Comparison of ENCODE assay signal across 28 mouse cellular contexts in genomic region chr10:63142660-63143059, GRCm38 (mm10). TPM values are rescaled to one million over a fixed set of nuclear protein-coding genes. Genes with fewer than 3 reads are reported as not detected.
DNase-seq lines count a peak whose midpoint lies in the region; ATAC-seq and TF ChIP-seq lines count a peak whose summit lies in the region.
"Had no signal": no experiment of that assay in that cellular context is flagged by ENCODE, and none has a peak within 500 bp of the region (broad histone marks: within the 10 kb centered on the region; RNA-seq: fewer than 3 reads in every experiment).

No protein-coding gene starts in this region.

- H3K9me3 ChIP-seq in intestine, embryonic 15.5 days = no peaks in the 10 kb centered on the region
- no peaks in the 10 kb centered on the region for H3K9me3 ChIP-seq in intestine, postnatal 0 days (ENCODE audit: control insufficient read depth)
- no peaks in the 10 kb centered on the region for H3K9me3 ChIP-seq in midbrain, embryonic 15.5 days
- no peaks in the 10 kb centered on the region for H3K9me3 ChIP-seq in hindbrain, embryonic 10.5 days
- H3K9me3 ChIP-seq: embryonic facial prominence, embryonic 10.5 days; forebrain, embryonic 15.5 days; heart, embryonic 15.5 days; hindbrain, embryonic 15.5 days; limb, embryonic 13.5 days; liver, embryonic 12.5 days; midbrain, embryonic 12.5 days; neural tube, embryonic 13.5 days had no signal

- no peaks in the 10 kb centered on the region for H3K4me1 ChIP-seq in intestine, embryonic 15.5 days (replicated peaks)
- no peaks in the 10 kb centered on the region for H3K4me1 ChIP-seq in intestine, postnatal 0 days (replicated peaks; ENCODE audit: control insufficient read depth, insufficient read depth, low read length)
- H3K4me1 ChIP-seq in testis, adult 2 months (ENCODE audit: control insufficient read depth, insufficient read depth, low read length) = no peaks in the 10 kb centered on the region
- no peaks in the 10 kb centered on the region for H3K4me1 ChIP-seq in midbrain, embryonic 15.5 days
- H3K4me1 ChIP-seq in hindbrain, embryonic 10.5 days (replicated peaks) = no peaks in the 10 kb centered on the region
- H3K4me1 ChIP-seq: embryonic facial prominence, embryonic 10.5 days; forebrain, embryonic 15.5 days; heart, embryonic 15.5 days; hindbrain, embryonic 15.5 days; limb, embryonic 13.5 days; liver, embryonic 12.5 days; midbrain, embryonic 12.5 days; neural tube, embryonic 13.5 days had no signal

- TF ChIP-seq POLR2A in testis, adult 2 months (IDR thresholded peaks at IDR 0.05; ENCODE audit: control insufficient read depth, low read depth, low read length) = no peak

- no peak overlapping the region for H3K4me2 ChIP-seq in intestine, embryonic 15.5 days (replicated peaks)
- no peak overlapping the region for H3K4me2 ChIP-seq in intestine, postnatal 0 days (replicated peaks; ENCODE audit: low read depth)
- H3K4me2 ChIP-seq in midbrain, embryonic 15.5 days = no peak overlapping the region
- H3K4me2 ChIP-seq: forebrain, embryonic 15.5 days; heart, embryonic 15.5 days; hindbrain, embryonic 15.5 days; limb, embryonic 13.5 days; liver, embryonic 12.5 days; midbrain, embryonic 12.5 days; neural tube, embryonic 13.5 days had no signal

- H3K36me3 ChIP-seq in intestine, embryonic 15.5 days = no peaks in the 10 kb centered on the region
- no peaks in the 10 kb centered on the region for H3K36me3 ChIP-seq in intestine, postnatal 0 days (ENCODE audit: control insufficient read depth, insufficient read depth)
- H3K36me3 ChIP-seq in testis, adult 2 months (ENCODE audit: control insufficient read depth, insufficient read depth, low read length) = no peaks in the 10 kb centered on the region
- H3K36me3 ChIP-seq in midbrain, embryonic 15.5 days (replicated peaks) = no peaks in the 10 kb centered on the region
- H3K36me3 ChIP-seq in hindbrain, embryonic 10.5 days = no peaks in the 10 kb centered on the region
- H3K36me3 ChIP-seq: embryonic facial prominence, embryonic 10.5 days; forebrain, embryonic 15.5 days; hindbrain, embryonic 15.5 days; limb, embryonic 13.5 days; liver, embryonic 12.5 days; midbrain, embryonic 12.5 days; neural tube, embryonic 13.5 days had no signal

- H3K4me3 ChIP-seq in intestine, embryonic 15.5 days (replicated peaks) = no peak overlapping the region
- no peak overlapping the region for H3K4me3 ChIP-seq in intestine, postnatal 0 days (ENCODE audit: low read depth, low read length)
- no peak overlapping the region for H3K4me3 ChIP-seq in testis, adult 2 months (ENCODE audit: control insufficient read depth, low read depth, low read length)
- no peak overlapping the region for H3K4me3 ChIP-seq in midbrain, embryonic 15.5 days
- H3K4me3 ChIP-seq in hindbrain, embryonic 10.5 days = no peak overlapping the region
- H3K4me3 ChIP-seq: embryonic facial prominence, embryonic 10.5 days; forebrain, embryonic 15.5 days; heart, adult 2 months; heart, embryonic 15.5 days; hindbrain, embryonic 15.5 days; limb, embryonic 13.5 days; liver, embryonic 12.5 days; midbrain, embryonic 12.5 days; neural tube, embryonic 13.5 days had no signal

- no peaks in the 10 kb centered on the region for H3K27me3 ChIP-seq in intestine, embryonic 15.5 days (replicated peaks)
- no peaks in the 10 kb centered on the region for H3K27me3 ChIP-seq in intestine, postnatal 0 days (replicated peaks; ENCODE audit: control insufficient read depth, insufficient read depth, low read length)
- H3K27me3 ChIP-seq in testis, adult 2 months (ENCODE audit: control insufficient read depth, insufficient read depth, low read length) = no peaks in the 10 kb centered on the region
- H3K27me3 ChIP-seq in midbrain, embryonic 15.5 days (replicated peaks) = no peaks in the 10 kb centered on the region
- H3K27me3 ChIP-seq in hindbrain, embryonic 10.5 days (ENCODE audit: insufficient read depth, poor library complexity, severe bottlenecking) = no peaks in the 10 kb centered on the region
- H3K27me3 ChIP-seq: forebrain, embryonic 15.5 days; heart, embryonic 15.5 days; hindbrain, embryonic 15.5 days; limb, embryonic 13.5 days; liver, embryonic 12.5 days; midbrain, embryonic 12.5 days; neural tube, embryonic 13.5 days; Patski had no signal

- no peak overlapping the region for H3K9ac ChIP-seq in intestine, embryonic 15.5 days
- H3K9ac ChIP-seq in intestine, postnatal 0 days (ENCODE audit: low read depth, low read length) = no peak overlapping the region
- no peak overlapping the region for H3K9ac ChIP-seq in midbrain, embryonic 15.5 days
- H3K9ac ChIP-seq: forebrain, embryonic 15.5 days; heart, embryonic 15.5 days; hindbrain, embryonic 15.5 days; limb, embryonic 13.5 days; liver, embryonic 12.5 days; midbrain, embryonic 12.5 days; neural tube, embryonic 13.5 days had no signal

- no peak for TF ChIP-seq CTCF in intestine, postnatal 0 days (IDR thresholded peaks at IDR 0.05; ENCODE audit: low read depth)
- no peak for TF ChIP-seq CTCF in testis, adult 2 months (IDR thresholded peaks at IDR 0.05; ENCODE audit: control insufficient read depth, insufficient read depth, insufficient replicate concordance, low read depth, low read length)

- WGBS in intestine, embryonic 15.5 days = 61% methylated on average over 13 of the region's 13 CpGs
- 55% methylated on average over 13 of the region's 13 CpGs for WGBS in intestine, postnatal 0 days
- WGBS in midbrain, embryonic 15.5 days = 91% methylated on average over 13 of the region's 13 CpGs
- 92% methylated on average over 13 of the region's 13 CpGs for WGBS in hindbrain, embryonic 10.5 days

- peak; percentile 55; the same call in 1 of the 2 replicates for ATAC-seq in intestine, embryonic 15.5 days
- no peak for ATAC-seq in intestine, postnatal 0 days
- ATAC-seq in midbrain, embryonic 15.5 days (replicated peaks) = no peak
- ATAC-seq: forebrain, embryonic 15.5 days; liver, embryonic 12.5 days; Patski had no signal

- DNase-seq in kidney, adult 9 months = peak; percentile 84
- peak; percentile 62 to 65 for DNase-seq in kidney, postnatal 36 days
- DNase-seq in natural killer cell, adult 2 months (ENCODE audit: low spot score in 2 of 2) = no peak
- DNase-seq in hindbrain, embryonic 10.5 days (ENCODE audit: low spot score) = no peak
- DNase-seq: cerebellum, adult 11 months; cerebellum, postnatal 10 days; gastrocnemius, postnatal 14 days; heart, adult 2 months; heart, postnatal 4 days; lung, adult 2 months; lung, postnatal 14 days; retina, postnatal 1 day; right cerebral cortex, postnatal 25 days; thymus, adult 18-20 months had no signal

- no peak overlapping the region for H3K27ac ChIP-seq in intestine, embryonic 15.5 days
- no peak overlapping the region for H3K27ac ChIP-seq in intestine, postnatal 0 days (ENCODE audit: low read depth, low read length)
- H3K27ac ChIP-seq in testis, adult 2 months (ENCODE audit: control insufficient read depth, insufficient read depth, low read depth, low read length) = peak overlapping the region; percentile 57
- H3K27ac ChIP-seq in midbrain, embryonic 15.5 days = no peak overlapping the region
- no peak overlapping the region for H3K27ac ChIP-seq in hindbrain, embryonic 10.5 days
- H3K27ac ChIP-seq: embryonic facial prominence, embryonic 10.5 days; forebrain, embryonic 15.5 days; heart, adult 2 months; heart, embryonic 15.5 days; hindbrain, embryonic 15.5 days; limb, embryonic 13.5 days; liver, embryonic 12.5 days; midbrain, embryonic 12.5 days; neural tube, embryonic 13.5 days had no signal

RNA-seq across cellular contexts. Expression of gene Atoh7, which starts 43.2 kb away (rescaled TPM):
- polyA plus RNA-seq in intestine, embryonic 15.5 days (2015; fragmentation: Nextera tagmentation; extraction: Ambion mirVana) = 0.16 TPM in 1 of 2 replicates, not detected in the other
- not detected in 2 replicates for polyA plus RNA-seq in intestine, postnatal 0 days (2015; fragmentation: Nextera tagmentation; extraction: Ambion mirVana)
- not detected in 2 replicates for polyA plus RNA-seq in testis, adult 2 months (2012; rRNA removed)
- polyA plus RNA-seq in midbrain, embryonic 15.5 days (2015; fragmentation: Nextera tagmentation; extraction: Ambion mirVana) = 2.2 and 2.6 TPM in 2 replicates
- polyA plus RNA-seq in hindbrain, embryonic 10.5 days (2016; fragmentation: Nextera tagmentation; extraction: Ambion mirVana) = 0.16 and 0.41 TPM in 2 replicates
- polyA plus RNA-seq: heart, adult 2 months; heart, embryonic 15.5 days; liver, embryonic 12.5 days; lung, adult 2 months; Patski; spleen, adult 2 months had no signal

Comparison
In these comparisons a context has a peak if more than half of its experiments do, and no peak if none do; other contexts are left out.
1. DNase-seq: peak in kidney, adult 9 months (single experiment) and kidney, postnatal 36 days (2 of 2); none in natural killer cell, adult 2 months (0 of 2) and hindbrain, embryonic 10.5 days (single experiment).